Mouse (Mus musculus) adrenal gland, adult 8-10 months (tissue): ENCODE results near the gene Hmgcs2. TPM values are rescaled to one million over a fixed set of nuclear protein-coding genes. Genes with fewer than 3 reads are reported as not detected.

Source experiments
- DNase-seq: peaks from one replicate; pipeline ENCODE4 v3.0.0; 2022
- total RNA-seq, 4 experiments: library from RNA; stranded (reverse); gene quantifications; 2 replicates each; pipeline ENCODE4 v1.2.4; 2022

Hmgcs2 gene
- total RNA-seq, 4 experiments from 2014 or later = 12.4 to 20.0 (median 16.4) TPM

DNA sequence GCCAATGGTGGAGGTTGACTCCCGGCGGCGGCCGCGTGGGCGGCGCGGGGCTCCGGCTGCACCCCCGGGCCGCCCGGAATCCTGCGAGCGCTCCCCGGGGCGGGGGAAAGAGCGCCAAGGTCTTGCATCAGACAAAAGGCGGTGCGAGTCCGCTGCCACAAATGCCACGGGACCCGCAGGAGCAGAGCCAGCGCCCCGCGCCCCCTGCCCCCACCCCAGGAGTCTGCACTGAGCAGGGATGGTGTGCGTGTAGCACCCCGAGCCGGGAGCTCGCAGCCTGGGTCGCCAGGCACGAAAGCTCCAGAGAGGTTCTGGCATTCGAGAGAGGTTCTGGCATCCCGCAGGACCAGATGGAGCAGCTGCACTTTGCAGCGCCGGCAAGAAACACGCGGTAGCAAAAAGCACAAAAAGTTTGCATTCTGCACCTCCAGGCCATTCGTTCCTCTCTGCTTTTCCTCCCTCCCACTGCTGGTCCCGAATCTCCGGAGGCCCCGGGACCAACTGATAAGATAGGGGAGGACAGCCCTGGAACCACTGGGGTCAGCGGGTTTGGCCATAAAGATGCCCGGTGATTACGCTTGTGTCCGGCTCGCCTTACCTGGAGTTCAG is 59.0 kb downstream of the Hmgcs2 start:
- peak; percentile 15 for DNase-seq

DNA sequence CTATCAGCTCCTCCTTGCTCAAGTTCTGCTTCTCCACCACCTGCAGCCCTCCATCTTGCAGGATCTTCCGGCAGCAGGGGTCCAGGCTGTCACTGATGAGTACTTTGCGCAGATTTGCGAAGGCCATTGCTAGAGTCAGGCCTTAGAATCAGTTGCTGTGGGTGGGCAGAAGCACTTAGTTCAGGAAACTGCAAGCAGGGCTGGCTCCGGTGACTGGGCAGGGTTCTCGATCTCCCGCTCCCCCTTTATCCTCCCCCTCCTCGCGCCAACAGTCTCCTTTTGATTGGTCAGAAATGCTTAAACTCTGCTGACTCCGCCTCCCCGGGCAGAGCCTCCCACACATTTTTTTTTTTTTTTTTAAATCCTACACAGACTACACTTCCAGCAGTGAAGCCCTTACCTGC is 59.5 kb downstream of the Hmgcs2 start, which contains the start of gene Phgdh:
Phgdh (minus strand) TSS at position 285 of the 404 bp plus-strand sequence.
- peak; percentile 29 for DNase-seq

DNA sequence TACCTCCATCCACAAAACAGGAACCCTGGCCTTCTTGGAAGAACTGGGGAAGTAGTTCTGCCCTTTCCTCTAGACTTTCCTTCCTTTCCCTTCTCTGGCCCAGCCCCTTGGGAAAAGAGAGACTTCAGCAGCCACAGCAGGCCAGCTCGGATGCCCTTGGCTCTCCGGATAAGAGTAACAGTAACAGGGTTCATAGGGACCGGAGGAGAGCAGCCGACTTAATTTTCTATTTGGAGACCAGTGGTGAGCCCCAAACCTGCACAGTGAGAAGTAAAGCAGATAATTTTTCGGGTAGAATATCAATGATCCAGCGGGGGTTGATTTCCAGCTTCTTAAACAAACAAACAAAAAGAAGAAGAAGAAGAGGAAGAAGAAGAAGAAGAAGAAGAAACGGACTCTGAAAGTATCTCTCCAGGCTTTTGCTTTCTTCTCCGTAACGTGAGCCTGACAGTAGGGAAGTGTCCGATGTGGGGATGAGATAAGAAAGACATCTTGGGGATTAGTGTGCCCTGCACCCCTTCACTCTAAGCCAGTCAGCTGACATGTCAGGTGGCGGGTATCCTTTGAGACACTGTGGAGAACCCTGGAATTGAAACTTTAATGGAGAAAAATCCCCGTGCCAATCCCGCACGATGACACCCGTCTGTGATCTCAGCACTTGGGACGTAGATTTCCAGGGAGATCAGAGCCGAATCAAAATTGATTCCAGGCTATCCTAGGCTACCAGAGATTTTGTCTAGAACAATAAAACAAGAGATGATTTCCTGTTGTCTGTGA is 60.8 kb downstream of the Hmgcs2 start:
- DNase-seq = no peak

- no peak for DNase-seq
These were observed 63.0 kb downstream of the Hmgcs2 start for GRCm38 (mm10) chr3:98343235-98343634.

GRCm38 (mm10) chr3:98348106-98348505 is 67.9 kb downstream of the Hmgcs2 start:
- DNase-seq = no peak

GRCm38 (mm10) chr3:98348705-98349104 is 68.5 kb downstream of the Hmgcs2 start:
- no peak for DNase-seq

GRCm38 (mm10) chr3:98353892-98354291 is 73.7 kb downstream of the Hmgcs2 start:
- no peak for DNase-seq

DNA sequence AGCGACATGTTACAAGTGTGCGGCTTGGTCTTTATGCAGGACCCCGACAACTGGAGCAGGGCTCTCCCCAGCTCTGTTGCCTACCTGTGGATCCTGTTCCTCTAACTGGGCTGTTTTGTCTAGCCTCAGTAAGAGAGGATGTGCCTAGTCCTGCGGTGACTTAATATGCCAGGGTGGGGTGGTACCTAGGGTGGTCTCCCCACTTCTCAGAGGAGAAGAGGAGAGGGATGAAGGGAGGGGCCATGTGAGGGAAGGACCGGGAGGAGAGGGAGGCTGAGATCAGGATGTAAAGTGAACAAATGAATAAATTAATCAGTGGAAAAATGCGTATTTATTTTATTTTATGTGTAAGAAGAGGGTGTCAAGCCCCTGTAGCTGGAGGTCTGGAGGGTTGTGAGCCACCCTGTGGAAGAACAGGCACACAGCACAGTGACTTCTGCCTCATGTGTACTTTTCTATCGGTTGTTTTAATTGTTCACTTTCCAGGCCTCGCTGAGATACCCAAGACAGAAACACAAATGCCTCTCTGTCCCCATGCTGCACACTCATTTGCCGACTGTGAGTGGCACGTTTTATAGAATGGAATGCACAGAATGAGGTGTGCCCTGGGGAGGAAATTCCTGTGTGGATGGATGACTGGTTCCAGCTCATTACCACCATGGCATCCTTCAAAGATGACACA is 75.2 kb downstream of the Hmgcs2 start:
- no peak for DNase-seq

DNA sequence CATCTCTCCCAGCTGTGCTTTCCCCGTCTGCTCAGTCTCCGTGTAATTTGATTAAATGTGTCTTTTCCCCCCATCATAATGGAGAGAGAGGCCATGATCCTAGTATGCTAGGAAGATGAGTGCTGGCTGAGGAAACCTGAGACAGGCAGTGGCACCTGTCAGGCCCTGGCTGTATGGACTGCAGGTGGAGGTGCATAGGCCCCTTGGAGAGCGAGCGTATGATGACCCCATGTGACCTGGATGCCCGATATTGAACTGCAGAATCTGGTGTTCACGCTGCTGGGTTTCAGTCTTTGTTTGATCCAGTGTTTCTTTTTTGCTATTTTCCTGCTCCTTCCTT is 75.8 kb downstream of the Hmgcs2 start:
- DNase-seq = no peak

DNA sequence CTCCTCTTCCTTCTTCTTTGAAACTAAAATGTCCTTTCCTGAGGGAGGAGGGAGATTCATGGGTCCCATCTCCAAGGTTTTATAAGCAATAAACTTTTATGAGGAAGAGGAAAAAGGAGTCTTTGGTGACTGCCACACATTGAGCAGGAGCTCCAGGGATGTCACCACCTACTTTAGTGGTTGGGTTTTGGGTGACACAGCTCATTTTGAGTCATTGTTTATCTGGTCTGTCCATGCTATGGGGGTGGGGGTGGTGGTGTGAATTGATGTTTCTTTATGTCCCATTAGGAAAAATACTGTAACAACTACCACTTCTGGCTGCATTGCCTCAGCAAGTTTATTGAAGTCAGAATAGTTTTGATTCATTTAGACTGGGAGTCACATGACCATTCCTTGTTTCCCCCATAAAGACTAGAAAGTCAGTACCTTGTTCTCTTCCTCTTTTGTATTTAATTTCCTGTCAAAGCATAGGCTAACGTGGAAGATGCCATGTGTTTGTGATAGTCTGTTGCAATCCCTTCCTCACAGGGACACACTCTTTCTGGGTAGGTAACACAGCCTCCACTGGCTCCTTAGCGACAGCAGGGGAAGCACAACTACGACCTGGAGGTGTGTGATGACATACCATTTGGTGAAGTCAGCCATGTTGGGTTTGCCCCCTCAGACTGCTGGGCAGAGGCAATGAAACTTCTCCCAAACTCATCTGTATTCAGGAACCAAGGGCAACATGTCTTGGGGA is 76.6 kb downstream of the Hmgcs2 start:
- DNase-seq = no peak

Other genes with a start within 250 kb of the Hmgcs2 start
- not detected for gene Adam30, start 119.8 kb upstream of the Hmgcs2 start, total RNA-seq
- gene Reg4, start 58.3 kb upstream of the Hmgcs2 start, total RNA-seq = not detected
- gene Phgdh, start 59.6 kb downstream of the Hmgcs2 start, total RNA-seq = 10 to 100 TPM in 3 of 4 experiments, 1 to 10 TPM in 1; 6.8 to 28.8 (median 12.0) TPM
- 1 to 10 TPM; 5.8 to 9.4 (median 7.5) TPM for gene Zfp697, start 102.0 kb downstream of the Hmgcs2 start, total RNA-seq
- gene Gm4450, start 176.7 kb downstream of the Hmgcs2 start, total RNA-seq = not detected
- not detected for gene Hsd3b4, start 230.1 kb downstream of the Hmgcs2 start, total RNA-seq